Mouse (Mus musculus) C2C12 (cell line): ENCODE data around the gene Rras2. TPM values are rescaled to one million over a fixed set of nuclear protein-coding genes. Genes with fewer than 3 reads are reported as not detected.

Experiments
- H3K27me3 ChIP-seq: one replicate; pipeline ENCODE4 v1.6.1; 2011; ENCODE audit not compliant: control insufficient read depth, insufficient read depth, insufficient read length
- H3K36me3 ChIP-seq: one replicate; pipeline ENCODE4 v1.6.1; 2011; ENCODE audit not compliant: control insufficient read depth, insufficient read depth
- H3K4me3 ChIP-seq: one replicate; pipeline ENCODE4 v1.5.1; 2011; ENCODE audit warnings: mild to moderate bottlenecking, control low read depth; ENCODE audit not compliant: poor library complexity, insufficient read depth, severe bottlenecking
- H3K79me2 ChIP-seq: one replicate; pipeline ENCODE4 v1.6.1; 2011; ENCODE audit not compliant: control insufficient read depth, insufficient read depth
- H3K79me3 ChIP-seq: one replicate; pipeline ENCODE4 v1.6.1; 2011; ENCODE audit warnings: low read depth, control low read depth
- H3ac ChIP-seq: one replicate; pipeline ENCODE3; 2011; ENCODE audit warnings: low read depth; ENCODE audit not compliant: control insufficient read depth, insufficient read length
- CEBPB ChIP-seq: IDR thresholded peaks from one replicate; pipeline ENCODE4 v1.6.1; 2011; ENCODE audit warnings: low read depth, mild to moderate bottlenecking, control low read depth, moderate library complexity
- CTCF ChIP-seq: IDR thresholded peaks from one replicate; pipeline ENCODE4 v1.5.1; 2011; ENCODE audit not compliant: control insufficient read depth, insufficient read depth, insufficient read length
- FOSL1 ChIP-seq: IDR thresholded peaks from one replicate; pipeline ENCODE4 v1.8.0; 2011; ENCODE audit warnings: mild to moderate bottlenecking, low read length; ENCODE audit not compliant: poor library complexity, insufficient read depth, severe bottlenecking
- MAX ChIP-seq: IDR thresholded peaks from one replicate; pipeline ENCODE4 v1.6.1; 2011; ENCODE audit warnings: mild to moderate bottlenecking, control low read depth
- MYOD1 ChIP-seq: IDR thresholded peaks from one replicate; pipeline ENCODE4 v1.6.1; 2011; ENCODE audit warnings: low read depth; ENCODE audit not compliant: control insufficient read depth, insufficient read length
- MYOG ChIP-seq: IDR thresholded peaks from one replicate; pipeline ENCODE4 v1.6.1; 2011; ENCODE audit not compliant: control insufficient read depth, insufficient read length; ENCODE audit errors: extremely low read depth
- USF1 ChIP-seq: IDR thresholded peaks from one replicate; pipeline ENCODE4 v1.6.1; 2011; ENCODE audit warnings: low read depth, mild to moderate bottlenecking, control low read depth, moderate library complexity
- polyA plus RNA-seq: library from polyadenylated mRNA; unstranded; fragments of >200 nt; fragmentation: generic; extraction: Trizol; gene quantifications from one replicate; pipeline ENCODE4 v1.2.1, GENCODE M21; 2012; ENCODE audit warnings: missing spikeins

The Rras2 gene
- polyA plus RNA-seq, 1 experiment = 55.3 TPM

GRCm38 (mm10) chr7:114087341-114087740 lies 30.2 kb downstream of the Rras2 start:
- Histone ChIP-seq H3K27me3 (no peaks in the 10 kb centered on the region), H3K4me3 (no peak overlapping the region), H3K36me3 (no peaks in the 10 kb centered on the region), H3K79me3 (peaks cover 85% of the 10 kb centered on the region), H3K79me2 (peaks cover 98% of the 10 kb centered on the region), H3ac (no peak overlapping the region)
- TF ChIP-seq CTCF (no peak), USF1 (no peak), MYOG (no peak), MAX (no peak), MYOD1 (no peak), FOSL1 (no peak)

GRCm38 (mm10) chr7:114086021-114086710 lies 31.4 kb downstream of the Rras2 start:
- peaks cover 83% of the 10 kb centered on the region for H3K79me3 ChIP-seq
- H3K4me3 ChIP-seq = no peak overlapping the region
- peaks cover 98% of the 10 kb centered on the region for H3K79me2 ChIP-seq
- H3K27me3 ChIP-seq = no peaks in the 10 kb centered on the region
- no peak for TF ChIP-seq MYOG
- no peak for TF ChIP-seq MAX
- TF ChIP-seq MYOD1 = no peak
- no peak for TF ChIP-seq FOSL1
- no peak for TF ChIP-seq USF1
- no peak for TF ChIP-seq CEBPB
- TF ChIP-seq CTCF = no peak
- no peaks in the 10 kb centered on the region for H3K36me3 ChIP-seq
- no peak overlapping the region for H3ac ChIP-seq

GRCm38 (mm10) chr7:114083760-114084159 lies 33.8 kb downstream of the Rras2 start:
- H3K79me3 ChIP-seq = peaks cover 85% of the 10 kb centered on the region
- H3ac ChIP-seq = no peak overlapping the region
- no peaks in the 10 kb centered on the region for H3K36me3 ChIP-seq
- TF ChIP-seq CTCF = no peak
- no peak for TF ChIP-seq USF1
- TF ChIP-seq MYOG = no peak
- TF ChIP-seq FOSL1 = no peak
- no peak for TF ChIP-seq CEBPB
- no peak for TF ChIP-seq MYOD1
- no peak for TF ChIP-seq MAX
- no peak overlapping the region for H3K4me3 ChIP-seq
- H3K27me3 ChIP-seq = no peaks in the 10 kb centered on the region
- H3K79me2 ChIP-seq = peaks cover 98% of the 10 kb centered on the region

- TF ChIP-seq MYOG (no peak), USF1 (no peak), FOSL1 (no peak)
- no peaks in the 10 kb centered on the region for H3K36me3 ChIP-seq
- peaks cover 98% of the 10 kb centered on the region for H3K79me2 ChIP-seq
- no peaks in the 10 kb centered on the region for H3K27me3 ChIP-seq
- no peak overlapping the region for H3ac ChIP-seq
- peaks cover 86% of the 10 kb centered on the region for H3K79me3 ChIP-seq
- H3K4me3 ChIP-seq = no peak overlapping the region
Measured at GRCm38 (mm10) chr7:114083088-114083487, 34.5 kb downstream of the Rras2 start.

- no peaks in the 10 kb centered on the region for H3K36me3 ChIP-seq
- H3ac ChIP-seq = no peak overlapping the region
- H3K4me3 ChIP-seq = no peak overlapping the region
- TF ChIP-seq MYOD1 (no peak), MYOG (no peak), CTCF (no peak), FOSL1 (no peak), USF1 (no peak), CEBPB (no peak), MAX (no peak)
- no peaks in the 10 kb centered on the region for H3K27me3 ChIP-seq
- H3K79me2 ChIP-seq = peaks cover 98% of the 10 kb centered on the region
- H3K79me3 ChIP-seq = peaks cover 84% of the 10 kb centered on the region
Measured at GRCm38 (mm10) chr7:114081633-114082420, 35.8 kb downstream of the Rras2 start.

- H3K4me3 ChIP-seq = no peak overlapping the region
- no peaks in the 10 kb centered on the region for H3K36me3 ChIP-seq
- peaks cover 98% of the 10 kb centered on the region for H3K79me2 ChIP-seq
- no peaks in the 10 kb centered on the region for H3K27me3 ChIP-seq
- peaks cover 83% of the 10 kb centered on the region for H3K79me3 ChIP-seq
- no peak overlapping the region for H3ac ChIP-seq
- TF ChIP-seq FOSL1 (no peak), MAX (no peak), CEBPB (no peak), USF1 (no peak)
Measured at GRCm38 (mm10) chr7:114080250-114080649, 37.3 kb downstream of the Rras2 start.
